Mouse (Mus musculus) limb, embryonic 11.5 days (tissue): Measurements from ENCODE around the gene Olfr1447. TPM values are rescaled to one million over a fixed set of nuclear protein-coding genes. Genes with fewer than 3 reads are reported as not detected.

ENCODE experiments used
- ATAC-seq: fragments of 200-750 bp; cut with Nextera tagmentation; 2 replicates; pipeline ENCODE4 v1.8.0; 2017; ENCODE audit warnings: low read depth; ENCODE audit not compliant: insufficient number of reproducible peaks, low FRiP score, low TSS enrichment
- DNase-seq: peaks from one replicate; pipeline ENCODE4 v3.0.0-alpha.2; 2015; ENCODE audit warnings: low spot score
- H3K27ac ChIP-seq: fragments of 300-500 bp; sonication (generic); replicated peaks from 2 replicates; pipeline ENCODE4 v1.5.1; 2014; ENCODE audit warnings: low read depth, mild to moderate bottlenecking, low read length
- H3K27me3 ChIP-seq: fragments of 300-500 bp; sonication (generic); 2 replicates; pipeline ENCODE4 v1.6.1; 2014; ENCODE audit warnings: mild to moderate bottlenecking, low read length, mixed read lengths; ENCODE audit not compliant: control insufficient read depth, insufficient read depth
- H3K36me3 ChIP-seq: fragments of 300-500 bp; sonication (generic); 2 replicates; pipeline ENCODE4 v1.6.1; 2014; ENCODE audit warnings: mild to moderate bottlenecking, low read length, moderate library complexity, mixed read lengths; ENCODE audit not compliant: control insufficient read depth, insufficient read depth
- H3K4me1 ChIP-seq: fragments of 300-500 bp; sonication (generic); 2 replicates; pipeline ENCODE4 v1.6.1; 2014; ENCODE audit warnings: low read length, mixed read lengths; ENCODE audit not compliant: control insufficient read depth, insufficient read depth
- H3K4me2 ChIP-seq: fragments of 300-500 bp; sonication (generic); 2 replicates; pipeline ENCODE4 v1.6.1; 2014; ENCODE audit warnings: low read depth, mild to moderate bottlenecking, moderate library complexity; ENCODE audit not compliant: severe bottlenecking
- H3K4me3 ChIP-seq: fragments of 300-500 bp; sonication (generic); 2 replicates; pipeline ENCODE4 v1.5.1; 2014; ENCODE audit warnings: low read depth, low read length
- H3K9ac ChIP-seq: fragments of 300-500 bp; sonication (generic); 2 replicates; pipeline ENCODE4 v1.6.1; 2014; ENCODE audit warnings: mild to moderate bottlenecking, low read length
- H3K9me3 ChIP-seq: fragments of 300-500 bp; sonication (generic); 2 replicates; pipeline ENCODE4 v1.6.1; 2016; ENCODE audit warnings: low read length; ENCODE audit not compliant: control insufficient read depth
- WGBS: fragments of 180-500 bp; shearing (Covaris S2); extraction: QIAGEN DNeasy Blood & Tissue Kit; methylation state at CpG from one replicate; pipeline ENCODE4 v1.1.7; 2014; 5-methylcytosine and 5-hydroxymethylcytosine counted together
- polyA plus RNA-seq: library from polyadenylated mRNA; unstranded; fragments of >200 nt; fragmentation: Nextera tagmentation; extraction: Ambion mirVana; gene quantifications from 2 replicates; pipeline ENCODE4 v1.2.1, GENCODE M21; 2014

Olfr1447 gene
- not detected in 2 replicates for polyA plus RNA-seq

- DNase-seq = no peak
- no peaks in the 10 kb centered on the region for H3K36me3 ChIP-seq
- ATAC-seq = no peak
- no peak within 1 kb of the TSS for H3K4me3 ChIP-seq
- no peak within 1 kb of the TSS for H3K4me2 ChIP-seq
- no peaks in the 10 kb centered on the region for H3K4me1 ChIP-seq
- no peaks in the 10 kb centered on the region for H3K27me3 ChIP-seq
- no peaks in the 10 kb centered on the region for H3K9me3 ChIP-seq
- 91% methylated on average over 1 of the region's 1 CpGs for WGBS
- no peak within 1 kb of the TSS for H3K9ac ChIP-seq
- no peak within 1 kb of the TSS for H3K27ac ChIP-seq
These were observed at the start of gene Olfr1447 for GRCm38 (mm10) chr19:12903643-12904042. Olfr1447 (minus strand) TSS chr19:12903743.

- no peak within 1 kb of the TSS for H3K9ac ChIP-seq
- H3K4me3 ChIP-seq = no peak within 1 kb of the TSS
- ATAC-seq (no peak), DNase-seq (no peak)
- WGBS = 94% methylated on average over 1 of the region's 1 CpGs
- no peak within 1 kb of the TSS for H3K27ac ChIP-seq
- no peak within 1 kb of the TSS for H3K4me2 ChIP-seq
- no peaks in the 10 kb centered on the region for H3K27me3 ChIP-seq
- H3K36me3 ChIP-seq = no peaks in the 10 kb centered on the region
- no peaks in the 10 kb centered on the region for H3K4me1 ChIP-seq
- no peaks in the 10 kb centered on the region for H3K9me3 ChIP-seq
These were observed 46.4 kb upstream of the Olfr1447 start, which contains the start of gene Olfr1450 for GRCm38 (mm10) chr19:12949958-12950357. Olfr1450 (plus strand) TSS chr19:12950258.

- no peaks in the 10 kb centered on the region for H3K4me1 ChIP-seq
- H3K27ac ChIP-seq = no peak within 1 kb of the TSS
- H3K4me3 ChIP-seq = no peak within 1 kb of the TSS
- no peak within 1 kb of the TSS for H3K9ac ChIP-seq
- H3K27me3 ChIP-seq = no peaks in the 10 kb centered on the region
- ATAC-seq (no peak), DNase-seq (no peak)
- no peaks in the 10 kb centered on the region for H3K36me3 ChIP-seq
- H3K9me3 ChIP-seq = no peaks in the 10 kb centered on the region
- no peak within 1 kb of the TSS for H3K4me2 ChIP-seq
These were observed 27.0 kb upstream of the Olfr1447 start, which contains the start of gene Olfr1449 for GRCm38 (mm10) chr19:12930540-12930939. Olfr1449 (plus strand) TSS chr19:12930840.

GRCm38 (mm10) chr19:12924319-12924718 is 20.8 kb upstream of the Olfr1447 start, which contains the start of gene Olfr1448:
Olfr1448 (minus strand) TSS chr19:12924419.
- H3K9ac ChIP-seq = no peak within 1 kb of the TSS
- no peak within 1 kb of the TSS for H3K4me2 ChIP-seq
- H3K27ac ChIP-seq = no peak within 1 kb of the TSS
- DNase-seq = no peak
- no peak within 1 kb of the TSS for H3K4me3 ChIP-seq
- H3K27me3 ChIP-seq = no peaks in the 10 kb centered on the region
- no peaks in the 10 kb centered on the region for H3K36me3 ChIP-seq
- 76% methylated on average over 1 of the region's 1 CpGs for WGBS
- H3K9me3 ChIP-seq = no peaks in the 10 kb centered on the region
- no peaks in the 10 kb centered on the region for H3K4me1 ChIP-seq
- no peak for ATAC-seq

GRCm38 (mm10) chr19:12893424-12893823 is 10.1 kb downstream of the Olfr1447 start, which contains the start of gene Olfr1446:
Olfr1446 (minus strand) TSS chr19:12893524.
- Histone ChIP-seq H3K27ac (no peak within 1 kb of the TSS), H3K4me3 (no peak within 1 kb of the TSS), H3K4me2 (no peak within 1 kb of the TSS), H3K4me1 (no peaks in the 10 kb centered on the region), H3K27me3 (no peaks in the 10 kb centered on the region), H3K9ac (no peak within 1 kb of the TSS), H3K9me3 (no peaks in the 10 kb centered on the region), H3K36me3 (no peaks in the 10 kb centered on the region)
- DNase-seq (no peak), ATAC-seq (no peak)
- WGBS = 92% methylated on average over 1 of the region's 1 CpGs

GRCm38 (mm10) chr19:12883555-12883954 is 20.0 kb downstream of the Olfr1447 start, which contains the start of gene Olfr1445:
Olfr1445 (plus strand) TSS chr19:12883855.
- Histone ChIP-seq H3K27me3 (no peaks in the 10 kb centered on the region), H3K36me3 (no peaks in the 10 kb centered on the region), H3K27ac (no peak within 1 kb of the TSS), H3K4me1 (no peaks in the 10 kb centered on the region), H3K4me3 (no peak within 1 kb of the TSS), H3K9me3 (no peaks in the 10 kb centered on the region; the same call in 1 of the 2 replicates), H3K4me2 (no peak within 1 kb of the TSS), H3K9ac (no peak within 1 kb of the TSS)
- WGBS = 91% methylated on average over 2 of the region's 2 CpGs
- no peak for ATAC-seq
- DNase-seq = no peak

- Histone ChIP-seq H3K4me1 (no peaks in the 10 kb centered on the region), H3K4me3 (no peak within 1 kb of the TSS), H3K9ac (no peak within 1 kb of the TSS), H3K36me3 (no peaks in the 10 kb centered on the region), H3K9me3 (no peaks in the 10 kb centered on the region), H3K4me2 (no peak within 1 kb of the TSS), H3K27me3 (no peaks in the 10 kb centered on the region), H3K27ac (no peak within 1 kb of the TSS)
- DNase-seq (no peak), ATAC-seq (no peak)
- 57% methylated on average over 1 of the region's 1 CpGs for WGBS
These were observed 46.6 kb downstream of the Olfr1447 start, which contains the start of gene Olfr1444 for GRCm38 (mm10) chr19:12856983-12857382. Olfr1444 (plus strand) TSS chr19:12857283.
